Mouse (Mus musculus): ENCODE data around the gene Prrt1.

DNA sequence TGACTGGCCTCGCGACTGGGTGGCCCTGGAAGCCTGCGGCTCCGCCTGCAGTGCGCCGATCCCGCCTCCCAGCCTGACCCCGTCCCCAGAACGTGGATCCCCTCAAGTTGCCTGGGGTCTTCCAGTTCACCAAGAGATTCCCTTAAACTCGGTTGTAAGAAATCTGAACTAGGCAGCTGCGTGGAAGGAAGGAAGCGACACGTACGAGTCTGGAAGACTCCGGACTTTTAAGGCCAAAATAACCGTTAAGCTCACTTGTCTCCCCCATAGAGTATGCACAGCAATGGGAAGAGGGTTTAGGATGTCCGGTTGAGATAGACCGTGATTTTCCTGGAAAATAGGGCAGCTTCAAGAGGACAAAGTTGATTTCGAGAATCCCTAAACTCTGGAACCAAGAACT, 41.5 kb upstream of the Prrt1 start:
- no peak for TF ChIP-seq CTCF (IDR thresholded peaks at IDR 0.05; ENCODE audit: low read depth)
- TF ChIP-seq EP300 (IDR thresholded peaks at IDR 0.05; ENCODE audit: low read depth), result no peak
